Mouse (Mus musculus): ENCODE measurements around the gene Tmem223. TPM values are rescaled to one million over a fixed set of nuclear protein-coding genes. Genes with fewer than 3 reads are reported as not detected.

The Tmem223 gene
- polyA plus RNA-seq, 1 experiment from 2014 or later: 194 TPM

DNA sequence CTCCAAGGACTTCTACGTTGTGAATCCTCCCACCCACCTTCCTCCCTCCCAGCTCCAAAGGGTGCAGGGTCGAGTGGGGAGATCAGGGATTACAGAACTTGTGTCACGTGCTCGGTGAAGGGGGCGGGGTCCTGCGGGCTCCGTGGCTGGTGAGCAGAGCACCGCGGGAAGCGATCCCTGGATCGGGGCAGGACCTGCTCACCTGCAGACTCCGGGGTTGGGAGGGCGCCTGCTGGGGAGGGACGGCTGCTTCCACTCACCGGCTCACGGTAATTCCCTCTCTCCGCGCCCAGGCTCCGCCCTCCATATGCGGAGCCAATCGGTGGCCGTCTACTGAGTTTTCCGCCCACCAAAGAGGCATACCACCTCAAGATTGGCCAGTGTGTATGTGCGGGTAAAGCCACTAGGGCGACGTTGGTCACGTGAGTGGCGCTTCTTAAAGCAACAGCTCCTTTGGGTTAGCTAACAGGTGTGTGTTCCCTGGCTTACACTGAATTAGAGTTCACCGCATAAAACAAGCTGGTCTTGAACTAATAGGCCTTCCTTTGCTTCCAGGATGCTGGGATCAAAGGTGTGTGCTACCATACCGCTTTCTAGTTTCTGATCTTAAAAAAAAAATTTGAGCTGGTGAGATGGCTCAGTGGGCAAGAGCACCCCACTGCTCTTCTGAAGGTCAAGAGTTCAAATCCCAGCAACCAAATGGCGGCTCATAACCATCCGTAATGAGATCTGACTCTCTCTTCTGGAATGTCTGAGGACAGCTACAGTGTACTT, 15.4 kb downstream of the Tmem223 start, which contains the start of gene Taf6l:
Taf6l (minus strand) TSS at position 410 of the 774 bp plus-strand sequence.
- peak within 1 kb of the TSS; percentile 52 for H3K9ac ChIP-seq (ENCODE audit: low read depth, low read length)
- peak within 1 kb of the TSS; percentile 52 for H3K4me3 ChIP-seq (ENCODE audit: low read depth, low read length)
- no peaks in the 10 kb centered on the region for H3K27me3 ChIP-seq (ENCODE audit: control insufficient read depth, insufficient read depth, low read length)
- under 1% methylated on average over 32 of the region's 32 CpGs for WGBS
- peak within 1 kb of the TSS; percentile 56 for H3K4me2 ChIP-seq (replicated peaks; ENCODE audit: low read depth, low read length)
- H3K4me1 ChIP-seq (replicated peaks; ENCODE audit: control insufficient read depth, insufficient read depth, low read length): no peaks in the 10 kb centered on the region
- H3K27ac ChIP-seq (ENCODE audit: low read depth, low read length): peak within 1 kb of the TSS; percentile 3; the same call in 1 of the 2 replicates
- no peaks in the 10 kb centered on the region for H3K36me3 ChIP-seq (ENCODE audit: control insufficient read depth, insufficient read depth, low read length)
- ATAC-seq (ENCODE audit: low FRiP score) (peak; percentile 100), DNase-seq (ENCODE audit: low spot score) (peak; percentile 90)
- H3K9me3 ChIP-seq (ENCODE audit: control insufficient read depth, low read length): no peaks in the 10 kb centered on the region

DNA sequence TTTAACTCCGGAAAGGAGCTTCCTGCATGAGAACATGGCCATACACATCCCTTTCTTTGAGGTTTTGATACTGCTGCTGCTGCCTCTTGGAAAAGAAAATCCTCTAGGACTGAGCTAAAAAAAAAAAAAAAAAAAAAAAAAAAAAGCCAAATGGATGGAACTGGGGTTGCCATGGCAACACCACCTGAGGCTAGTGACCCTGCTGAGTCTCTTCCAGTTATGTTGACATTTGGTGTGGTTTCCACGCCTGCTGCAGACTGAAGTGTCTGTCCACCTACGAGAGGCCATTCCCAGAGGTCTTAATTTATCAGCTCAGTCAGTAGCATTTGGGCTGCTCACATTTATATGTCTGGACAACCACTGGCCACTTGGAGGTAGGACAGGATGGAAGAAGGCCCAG, 17.7 kb downstream of the Tmem223 start:
- H3K36me3 ChIP-seq (ENCODE audit: control insufficient read depth, insufficient read depth, low read length): peaks cover 7% of the 10 kb centered on the region; the same call in 1 of the 2 replicates
- DNase-seq (ENCODE audit: low spot score): peak; percentile 35
- H3K4me3 ChIP-seq (ENCODE audit: low read depth, low read length): no peak overlapping the region
- WGBS: 20% methylated on average over 3 of the region's 3 CpGs
- no peak for ATAC-seq (ENCODE audit: low FRiP score)
- no peak overlapping the region for H3K9ac ChIP-seq (ENCODE audit: low read depth, low read length)
- H3K4me2 ChIP-seq (replicated peaks; ENCODE audit: low read depth, low read length): no peak overlapping the region
- H3K27ac ChIP-seq (ENCODE audit: low read depth, low read length): peak overlapping the region; percentile 20; the same call in 1 of the 2 replicates
- H3K27me3 ChIP-seq (ENCODE audit: control insufficient read depth, insufficient read depth, low read length): no peaks in the 10 kb centered on the region
- H3K4me1 ChIP-seq (replicated peaks; ENCODE audit: control insufficient read depth, insufficient read depth, low read length): no peaks in the 10 kb centered on the region
- no peaks in the 10 kb centered on the region for H3K9me3 ChIP-seq (ENCODE audit: control insufficient read depth, low read length)

DNA sequence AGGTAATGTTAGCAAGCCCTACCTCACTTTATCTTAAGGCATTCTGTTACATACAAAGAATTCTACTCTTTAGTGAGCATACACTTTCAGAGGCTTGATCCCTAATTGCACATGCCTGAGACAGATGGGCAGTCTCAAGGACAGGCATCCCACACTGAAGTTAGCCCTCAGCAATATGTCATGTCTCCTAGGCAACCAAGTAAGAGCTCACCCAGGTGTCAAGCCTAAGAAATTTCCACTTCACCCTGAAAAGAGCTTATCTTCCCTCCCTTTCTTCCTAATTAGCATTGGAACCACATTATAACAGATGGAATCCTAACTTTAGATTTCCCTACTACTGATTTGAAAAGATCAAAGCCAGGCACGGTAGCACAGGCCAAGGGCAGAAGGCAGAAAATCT, 18.4 kb downstream of the Tmem223 start:
- no peak overlapping the region for H3K4me3 ChIP-seq (ENCODE audit: low read depth, low read length)
- H3K27me3 ChIP-seq (ENCODE audit: control insufficient read depth, insufficient read depth, low read length): no peaks in the 10 kb centered on the region
- no peak for ATAC-seq (ENCODE audit: low FRiP score)
- DNase-seq (ENCODE audit: low spot score): no peak
- no peak overlapping the region for H3K4me2 ChIP-seq (replicated peaks; ENCODE audit: low read depth, low read length)
- H3K9me3 ChIP-seq (ENCODE audit: control insufficient read depth, low read length): no peaks in the 10 kb centered on the region
- peaks cover 11% of the 10 kb centered on the region; the same call in 1 of the 2 replicates for H3K36me3 ChIP-seq (ENCODE audit: control insufficient read depth, insufficient read depth, low read length)
- H3K9ac ChIP-seq (ENCODE audit: low read depth, low read length): no peak overlapping the region
- no peaks in the 10 kb centered on the region for H3K4me1 ChIP-seq (replicated peaks; ENCODE audit: control insufficient read depth, insufficient read depth, low read length)
- H3K27ac ChIP-seq (ENCODE audit: low read depth, low read length): peak overlapping the region; percentile 20; the same call in 1 of the 2 replicates
- WGBS: 42% methylated on average over 1 of the region's 1 CpGs

DNA sequence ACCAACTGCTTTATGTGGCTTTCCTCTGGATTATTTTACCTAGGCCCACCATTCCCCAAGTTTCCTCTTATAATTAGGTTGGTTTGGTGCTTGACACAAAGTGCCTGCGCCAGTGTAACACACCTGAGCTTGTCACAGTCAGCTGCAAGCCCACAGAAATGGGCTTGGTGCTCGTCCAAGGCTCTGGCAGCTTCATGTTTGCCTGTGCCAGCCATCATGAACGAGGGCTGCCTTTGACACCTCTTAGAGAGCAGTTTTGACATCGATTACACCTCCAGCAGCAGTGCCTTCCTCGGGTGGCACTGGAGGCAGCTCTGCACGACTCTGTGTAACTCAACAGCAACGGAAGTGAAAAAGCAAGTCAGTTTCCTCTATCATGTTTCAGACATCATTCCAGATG, 19.4 kb downstream of the Tmem223 start:
- ATAC-seq (ENCODE audit: low FRiP score) (no peak), DNase-seq (ENCODE audit: low spot score) (no peak)
- Histone ChIP-seq H3K27me3 (ENCODE audit: control insufficient read depth, insufficient read depth, low read length) (no peaks in the 10 kb centered on the region), H3K4me2 (replicated peaks; ENCODE audit: low read depth, low read length) (no peak overlapping the region), H3K9ac (ENCODE audit: low read depth, low read length) (no peak overlapping the region), H3K27ac (ENCODE audit: low read depth, low read length) (no peak overlapping the region), H3K4me1 (replicated peaks; ENCODE audit: control insufficient read depth, insufficient read depth, low read length) (no peaks in the 10 kb centered on the region), H3K36me3 (ENCODE audit: control insufficient read depth, insufficient read depth, low read length) (peaks cover 14% of the 10 kb centered on the region), H3K9me3 (ENCODE audit: control insufficient read depth, low read length) (no peaks in the 10 kb centered on the region), H3K4me3 (ENCODE audit: low read depth, low read length) (no peak overlapping the region)
- WGBS: 81% methylated on average over 7 of the region's 7 CpGs

GRCm38 (mm10) chr19:8798264-8798946, 27.6 kb downstream of the Tmem223 start, which contains the start of gene Polr2g:
Gene Polr2g, minus strand, starts transcription at chr19:8798577.
- Histone ChIP-seq H3K9ac (ENCODE audit: low read depth, low read length) (peak within 1 kb of the TSS; percentile 75), H3K4me2 (replicated peaks; ENCODE audit: low read depth, low read length) (peak within 1 kb of the TSS; percentile 87), H3K4me1 (replicated peaks; ENCODE audit: control insufficient read depth, insufficient read depth, low read length) (no peaks in the 10 kb centered on the region), H3K9me3 (ENCODE audit: control insufficient read depth, low read length) (no peaks in the 10 kb centered on the region), H3K27ac (ENCODE audit: low read depth, low read length) (peak within 1 kb of the TSS; percentile 55; the same call in 1 of the 2 replicates), H3K36me3 (ENCODE audit: control insufficient read depth, insufficient read depth, low read length) (peaks cover 8% of the 10 kb centered on the region), H3K4me3 (ENCODE audit: low read depth, low read length) (peak within 1 kb of the TSS; percentile 64), H3K27me3 (ENCODE audit: control insufficient read depth, insufficient read depth, low read length) (no peaks in the 10 kb centered on the region)
- ATAC-seq (ENCODE audit: low FRiP score) (peak; percentile 72), DNase-seq (ENCODE audit: low spot score) (peak; percentile 95)
- WGBS: 2% methylated on average over 25 of the region's 25 CpGs

DNA sequence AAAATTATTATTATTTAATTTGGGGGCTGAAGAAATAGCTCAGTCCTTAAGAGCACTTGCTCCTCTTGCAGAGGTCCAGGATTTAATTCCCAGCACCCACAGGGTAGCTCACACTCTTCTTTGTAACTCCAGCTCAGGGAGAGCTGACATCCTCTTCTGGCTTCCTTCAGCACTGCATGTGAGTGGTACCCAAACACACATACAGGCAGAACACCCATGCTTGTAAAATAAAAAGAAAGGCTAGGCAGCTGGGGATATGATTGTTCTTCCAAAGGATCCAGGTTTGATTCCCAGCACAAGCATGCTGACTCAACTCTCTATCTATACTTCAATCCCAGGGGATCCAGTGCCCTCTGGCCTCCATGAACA, 28.1 kb downstream of the Tmem223 start:
- DNase-seq (ENCODE audit: low spot score): no peak
- H3K36me3 ChIP-seq (ENCODE audit: control insufficient read depth, insufficient read depth, low read length): peaks cover 3% of the 10 kb centered on the region; the same call in 1 of the 2 replicates
- H3K9me3 ChIP-seq (ENCODE audit: control insufficient read depth, low read length): no peaks in the 10 kb centered on the region
- no peak overlapping the region for H3K9ac ChIP-seq (ENCODE audit: low read depth, low read length)
- ATAC-seq (ENCODE audit: low FRiP score): no peak
- no peak overlapping the region for H3K4me3 ChIP-seq (ENCODE audit: low read depth, low read length)
- H3K27me3 ChIP-seq (ENCODE audit: control insufficient read depth, insufficient read depth, low read length): no peaks in the 10 kb centered on the region
- H3K4me1 ChIP-seq (replicated peaks; ENCODE audit: control insufficient read depth, insufficient read depth, low read length): no peaks in the 10 kb centered on the region
- H3K27ac ChIP-seq (ENCODE audit: low read depth, low read length): no peak overlapping the region
- H3K4me2 ChIP-seq (replicated peaks; ENCODE audit: low read depth, low read length): no peak overlapping the region

GRCm38 (mm10) chr19:8802130-8802821, 31.5 kb downstream of the Tmem223 start, which contains the start of gene Zbtb3:
Gene Zbtb3, plus strand, starts transcription at chr19:8802555.
- H3K9me3 ChIP-seq (ENCODE audit: control insufficient read depth, low read length): no peaks in the 10 kb centered on the region
- peak; percentile 91 for DNase-seq (ENCODE audit: low spot score)
- no peaks in the 10 kb centered on the region for H3K4me1 ChIP-seq (replicated peaks; ENCODE audit: control insufficient read depth, insufficient read depth, low read length)
- H3K36me3 ChIP-seq (ENCODE audit: control insufficient read depth, insufficient read depth, low read length): no peaks in the 10 kb centered on the region
- 1% methylated on average over 30 of the region's 30 CpGs for WGBS
- peak; percentile 99 for ATAC-seq (ENCODE audit: low FRiP score)
- H3K27me3 ChIP-seq (ENCODE audit: control insufficient read depth, insufficient read depth, low read length): no peaks in the 10 kb centered on the region
- peak within 1 kb of the TSS; percentile 79 for H3K27ac ChIP-seq (ENCODE audit: low read depth, low read length)
- peak within 1 kb of the TSS; percentile 72 for H3K4me2 ChIP-seq (replicated peaks; ENCODE audit: low read depth, low read length)
- peak within 1 kb of the TSS; percentile 58 for H3K9ac ChIP-seq (ENCODE audit: low read depth, low read length)
- peak within 1 kb of the TSS; percentile 61 for H3K4me3 ChIP-seq (ENCODE audit: low read depth, low read length)

GRCm38 (mm10) chr19:8803204-8803780, 32.5 kb downstream of the Tmem223 start:
- H3K27ac ChIP-seq (ENCODE audit: low read depth, low read length): no peak overlapping the region
- H3K9ac ChIP-seq (ENCODE audit: low read depth, low read length): no peak overlapping the region
- H3K4me2 ChIP-seq (replicated peaks; ENCODE audit: low read depth, low read length): peak overlapping the region; percentile 45; the same call in 1 of the 2 replicates
- no peaks in the 10 kb centered on the region for H3K36me3 ChIP-seq (ENCODE audit: control insufficient read depth, insufficient read depth, low read length)
- DNase-seq (ENCODE audit: low spot score): no peak
- H3K9me3 ChIP-seq (ENCODE audit: control insufficient read depth, low read length): no peaks in the 10 kb centered on the region
- ATAC-seq (ENCODE audit: low FRiP score): no peak
- no peak overlapping the region for H3K4me3 ChIP-seq (ENCODE audit: low read depth, low read length)
- no peaks in the 10 kb centered on the region for H3K27me3 ChIP-seq (ENCODE audit: control insufficient read depth, insufficient read depth, low read length)
- no peaks in the 10 kb centered on the region for H3K4me1 ChIP-seq (replicated peaks; ENCODE audit: control insufficient read depth, insufficient read depth, low read length)
- 94% methylated on average over 9 of the region's 9 CpGs for WGBS
